Mouse (Mus musculus): ENCODE measurements around the gene Slc22a1.
"Not testable (repeated sequence)": the region's sequence is repeated elsewhere in the genome, so short reads cannot be mapped to it uniquely, and the experiment has no call there.

Slc22a1 gene

GRCm38 (mm10) chr17:12684928-12685624, 9.4 kb upstream of the Slc22a1 start:
- DNase-seq (ENCODE audit: low spot score in 2 of 2): no peak

- DNase-seq (ENCODE audit: low spot score in 2 of 2): no peak
These were observed 8.8 kb upstream of the Slc22a1 start for GRCm38 (mm10) chr17:12684412-12684811.

DNA sequence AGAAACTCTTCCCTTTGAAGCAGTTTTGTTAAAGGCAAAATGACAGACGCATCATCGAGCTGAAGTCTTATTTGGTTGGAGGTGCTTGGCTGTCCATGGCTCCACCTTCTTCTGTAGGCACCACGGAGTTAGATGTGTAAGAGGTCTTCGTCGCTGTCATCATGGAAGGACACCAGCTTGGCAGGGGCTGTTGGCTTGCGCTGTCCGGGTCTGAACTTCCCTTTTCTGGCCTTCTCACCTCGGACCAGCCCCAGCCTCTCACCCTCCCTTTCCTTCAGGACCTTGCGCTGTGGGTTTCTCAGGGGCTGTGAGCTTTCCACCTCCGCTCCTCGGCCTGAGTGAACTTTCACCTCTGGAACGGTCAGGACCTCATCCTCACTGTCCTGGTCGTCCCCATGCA, 8.0 kb upstream of the Slc22a1 start:
- no peak for DNase-seq (ENCODE audit: low spot score in 2 of 2)

GRCm38 (mm10) chr17:12678261-12678660, 2.6 kb upstream of the Slc22a1 start:
- DNase-seq (ENCODE audit: low spot score in 2 of 2): no peak

DNA sequence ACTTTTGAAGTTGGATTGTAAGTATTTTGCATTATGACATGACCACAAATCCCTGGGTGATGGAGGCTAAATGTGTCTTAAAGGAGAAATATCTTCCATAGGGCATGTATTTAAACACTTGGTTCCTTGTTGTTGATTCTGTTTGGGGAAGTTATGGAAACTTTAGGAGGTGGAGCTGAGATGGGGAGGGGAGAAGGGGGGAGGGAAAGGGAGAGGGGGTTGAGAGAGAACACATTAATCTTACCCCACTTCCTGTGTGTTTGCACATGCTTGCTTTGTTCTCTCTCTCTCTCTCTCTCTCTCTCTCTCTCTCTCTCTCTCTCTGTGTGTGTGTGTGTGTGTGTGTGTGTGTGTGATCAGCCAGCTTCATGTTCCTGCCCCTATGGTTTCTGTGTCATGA, 1.5 kb upstream of the Slc22a1 start:
- DNase-seq (ENCODE audit: low spot score in 2 of 2): no peak

DNA sequence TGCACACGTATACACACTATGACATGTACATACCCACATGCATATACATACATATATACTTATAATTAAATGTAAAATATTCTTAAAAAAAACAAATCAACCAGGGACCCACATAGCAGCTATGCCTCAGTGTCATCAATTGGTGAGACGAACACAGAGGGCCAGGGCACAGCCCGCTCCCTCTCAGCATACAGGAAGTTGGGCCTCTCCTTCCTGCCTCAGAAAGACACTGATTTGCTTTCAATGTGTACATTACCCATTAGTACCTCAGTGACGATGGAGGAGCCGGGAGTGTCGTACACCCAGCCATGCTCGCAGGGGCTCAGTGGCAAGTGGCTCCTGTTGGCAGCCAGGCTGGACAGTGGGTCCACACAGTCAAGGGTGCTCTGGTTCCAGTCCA, 649 bp downstream of the Slc22a1 start:
- DNase-seq (ENCODE audit: low spot score in 2 of 2): not testable (repeated sequence)

DNA sequence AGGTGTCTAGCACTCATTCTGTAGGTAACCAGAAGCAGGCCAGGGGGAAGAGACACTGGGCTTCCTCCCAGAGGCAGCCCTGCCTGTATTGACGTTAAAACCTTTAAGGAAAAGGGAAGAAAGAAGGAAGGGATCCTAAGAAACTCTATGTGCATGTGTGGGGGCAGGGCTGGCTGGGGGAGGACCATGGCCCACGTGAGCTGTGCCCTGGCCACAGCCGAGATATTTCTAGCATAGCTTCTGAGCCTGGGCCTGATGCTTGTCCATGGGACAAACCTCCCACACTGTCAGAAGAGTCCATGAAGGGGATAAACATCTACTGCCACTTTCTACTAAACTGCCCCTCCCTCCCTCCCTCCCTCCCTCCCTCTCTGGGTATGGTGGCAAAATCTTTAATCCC, 1.8 kb downstream of the Slc22a1 start:
- no peak for DNase-seq (ENCODE audit: low spot score in 2 of 2)

GRCm38 (mm10) chr17:12672285-12672790, 3.3 kb downstream of the Slc22a1 start:
- no peak for DNase-seq (ENCODE audit: low spot score in 2 of 2)

GRCm38 (mm10) chr17:12671029-12671605, 4.5 kb downstream of the Slc22a1 start:
- DNase-seq (ENCODE audit: low spot score in 2 of 2): no peak

- DNase-seq (ENCODE audit: low spot score in 2 of 2): no peak
These were observed 6.3 kb downstream of the Slc22a1 start for GRCm38 (mm10) chr17:12669363-12669679.

- no peak for DNase-seq (ENCODE audit: low spot score in 2 of 2)
These were observed 6.9 kb downstream of the Slc22a1 start for GRCm38 (mm10) chr17:12668478-12669362.

DNA sequence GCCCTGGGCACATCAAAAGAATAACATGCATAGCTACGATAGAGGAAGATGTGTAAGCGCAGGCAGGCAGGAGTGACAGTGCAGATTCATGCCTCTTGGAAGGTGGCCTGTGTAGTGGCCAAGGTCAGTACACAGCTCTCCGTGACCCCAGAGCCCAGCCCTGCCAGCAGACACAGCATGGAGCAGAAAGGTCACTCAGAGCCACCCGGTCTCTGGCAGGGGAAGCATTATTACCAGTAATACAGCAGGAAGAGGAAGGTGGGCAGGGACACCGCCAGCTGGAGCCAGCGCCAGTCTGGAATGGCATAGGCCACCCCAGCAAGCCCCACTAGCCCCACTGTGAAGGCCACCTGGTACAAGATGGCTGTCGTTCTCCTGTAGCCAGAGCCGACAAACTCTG, 11.5 kb downstream of the Slc22a1 start:
- no peak for DNase-seq (ENCODE audit: low spot score in 2 of 2)

GRCm38 (mm10) chr17:12660572-12661260, 14.9 kb downstream of the Slc22a1 start:
- no peak for DNase-seq (ENCODE audit: low spot score in 2 of 2)

DNA sequence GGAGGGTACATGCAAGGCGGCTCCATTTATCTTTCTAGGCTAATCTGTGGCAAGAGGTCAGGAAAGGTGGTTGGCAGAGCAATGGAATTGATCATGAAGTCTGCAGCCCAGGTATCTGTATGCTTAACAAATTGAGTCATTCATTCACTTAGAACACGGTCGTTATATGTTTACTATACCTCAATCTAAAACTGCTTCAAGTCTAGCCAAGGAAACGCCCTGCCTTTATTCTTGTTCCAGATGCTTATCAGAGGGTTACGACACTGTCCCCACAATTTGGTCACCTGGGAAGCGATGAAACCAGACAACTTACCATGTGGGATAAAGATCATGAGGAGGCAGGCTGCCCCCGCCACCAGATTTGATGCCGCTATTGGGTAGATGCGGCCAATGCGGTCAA, 16.4 kb downstream of the Slc22a1 start:
- no peak for DNase-seq (ENCODE audit: low spot score in 2 of 2)

DNA sequence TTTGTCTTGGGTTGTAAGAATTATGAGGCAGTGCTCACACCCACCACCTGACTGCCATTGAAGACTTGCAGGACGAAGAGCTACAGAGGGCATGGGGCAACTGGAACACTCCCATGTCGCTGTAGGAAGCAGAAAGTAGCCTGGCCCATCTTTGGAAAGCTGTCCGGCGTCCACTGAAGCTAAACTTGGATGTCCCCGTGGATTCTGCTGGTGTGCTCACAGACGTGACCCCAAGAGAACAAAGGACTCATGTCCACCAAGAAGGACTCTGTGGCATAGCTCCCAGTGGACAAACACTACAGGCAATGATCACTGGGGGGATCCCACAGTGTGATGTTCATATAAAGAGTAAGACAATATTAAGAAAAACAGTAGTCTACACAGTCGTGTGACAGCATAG, 16.8 kb downstream of the Slc22a1 start:
- DNase-seq (ENCODE audit: low spot score in 2 of 2): no peak

DNA sequence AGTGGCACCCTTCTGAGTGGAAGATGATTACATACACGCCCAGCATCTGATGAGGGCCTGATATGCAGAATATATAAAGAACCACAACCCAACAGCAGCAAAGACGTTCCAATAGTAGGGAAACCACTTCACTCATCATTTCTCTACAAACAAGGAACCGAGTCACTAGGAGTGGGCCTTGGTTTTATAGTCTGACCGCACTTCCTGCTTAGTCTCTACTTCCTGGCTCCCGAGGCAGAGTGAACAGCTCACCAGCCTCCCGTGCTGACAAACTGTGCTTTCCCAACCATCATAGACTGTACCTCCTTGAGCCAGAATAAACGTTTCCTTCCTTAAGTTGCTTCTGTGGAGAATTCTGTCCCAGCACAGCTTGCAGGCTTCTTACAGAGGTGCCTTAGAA, 19.8 kb downstream of the Slc22a1 start:
- no peak for DNase-seq (ENCODE audit: low spot score in 2 of 2)

DNA sequence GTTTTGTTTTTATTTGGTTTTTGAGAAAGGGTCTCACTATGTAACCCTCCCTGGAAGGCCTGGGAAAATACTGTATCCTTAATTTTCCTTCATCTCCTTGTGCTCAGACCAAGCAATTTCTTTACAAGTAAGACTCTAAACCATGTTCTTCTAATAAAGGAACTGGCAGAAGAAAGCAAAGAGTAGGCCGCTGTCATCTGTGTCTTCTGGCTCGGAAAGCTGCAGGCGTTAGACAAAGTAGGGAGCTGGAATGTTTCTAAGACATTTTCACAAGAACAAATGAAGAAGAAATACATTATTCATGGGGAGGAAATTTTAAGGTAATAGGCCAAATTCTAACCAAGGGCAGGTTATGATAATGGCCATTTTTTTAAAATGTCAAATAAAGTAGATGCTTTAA, 21.6 kb downstream of the Slc22a1 start:
- no peak for DNase-seq (ENCODE audit: low spot score in 2 of 2)

DNA sequence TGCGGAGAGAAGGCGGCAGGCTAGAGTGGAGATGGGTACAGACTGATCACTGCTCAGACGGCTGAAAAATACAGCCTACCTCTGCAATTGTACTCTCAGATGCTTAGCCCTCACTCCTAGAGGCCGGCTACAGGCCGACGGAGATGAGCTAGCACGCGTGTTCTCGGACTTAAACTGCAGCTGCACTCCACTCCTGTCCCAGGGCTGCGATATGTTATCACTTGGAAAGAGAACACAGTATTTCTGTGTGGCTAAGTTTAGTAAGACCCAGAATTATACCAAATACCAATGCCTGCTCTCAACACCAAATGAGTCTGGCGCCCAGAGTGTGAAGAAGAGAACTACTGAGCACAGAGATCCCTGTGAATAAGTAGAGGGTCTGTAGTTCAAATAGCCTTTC, 23.0 kb downstream of the Slc22a1 start:
- DNase-seq (ENCODE audit: low spot score in 2 of 2): no peak

DNA sequence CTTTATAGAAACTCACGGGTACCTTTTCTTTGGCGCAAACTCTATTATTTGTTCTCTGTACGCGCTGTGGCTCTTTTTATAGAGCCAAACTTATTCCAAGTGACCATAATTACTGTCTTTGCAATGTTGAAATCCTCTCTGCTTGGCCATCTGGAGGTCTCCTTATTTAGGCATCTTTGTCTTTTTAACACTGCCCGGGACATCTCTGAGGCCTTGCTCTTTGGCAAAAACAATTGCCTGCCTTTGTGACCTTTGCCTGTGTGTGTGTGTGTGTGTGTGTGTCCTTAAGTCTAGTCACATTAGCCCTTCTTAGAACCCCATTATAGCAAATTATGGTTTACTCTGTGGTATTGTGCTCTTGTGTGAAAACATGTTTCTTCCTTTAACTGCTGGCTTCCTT, 30.2 kb downstream of the Slc22a1 start:
- DNase-seq (ENCODE audit: low spot score in 2 of 2): no peak

- no peak for DNase-seq (ENCODE audit: low spot score in 2 of 2)
These were observed 34.5 kb downstream of the Slc22a1 start for GRCm38 (mm10) chr17:12641087-12641486.

- DNase-seq (ENCODE audit: low spot score in 2 of 2): no peak
These were observed 36.0 kb downstream of the Slc22a1 start for GRCm38 (mm10) chr17:12639585-12639984.

GRCm38 (mm10) chr17:12634814-12635213, 40.8 kb downstream of the Slc22a1 start:
- no peak for DNase-seq (ENCODE audit: low spot score in 2 of 2)

Data from frontal cortex, postnatal 10 days (tissue).